Comparison of ENCODE assay signal across 15 mouse cellular contexts in genomic region chr2:27394158-27394832, GRCm38 (mm10). TPM values are rescaled to one million over a fixed set of nuclear protein-coding genes. Genes with fewer than 3 reads are reported as not detected.
DNase-seq lines count a peak whose midpoint lies in the region; ATAC-seq and TF ChIP-seq lines count a peak whose summit lies in the region.
"Had no signal": no experiment of that assay in that cellular context is flagged by ENCODE, and none has a peak within 500 bp of the region (broad histone marks: within the 10 kb centered on the region; RNA-seq: fewer than 3 reads in every experiment).

No protein-coding gene starts in this region.

- TF ChIP-seq EP300 in stomach, postnatal 0 days (optimal IDR thresholded peaks at IDR 0.05), result no peak

- no peak overlapping the region for H3K4me2 ChIP-seq in stomach, embryonic 14.5 days (replicated peaks; ENCODE audit: low read depth, low read length)
- no peak overlapping the region for H3K4me2 ChIP-seq in stomach, postnatal 0 days (replicated peaks; ENCODE audit: low read depth)
- H3K4me2 ChIP-seq in hindbrain, postnatal 0 days (ENCODE audit: low read depth, low read length), result no peak overlapping the region
- H3K4me2 ChIP-seq in heart, embryonic 12.5 days, result no peak overlapping the region
- H3K4me2 ChIP-seq: intestine, embryonic 15.5 days; liver, embryonic 13.5 days had no signal

- H3K27ac ChIP-seq in stomach, embryonic 14.5 days (ENCODE audit: low read length), result no peak overlapping the region
- no peak overlapping the region for H3K27ac ChIP-seq in stomach, postnatal 0 days (replicated peaks)
- 0 out of 2 replicates have a peak overlapping the region, but pooled peaks have one; percentile 15 for H3K27ac ChIP-seq in hindbrain, postnatal 0 days
- H3K27ac ChIP-seq in small intestine, adult 2 months (ENCODE audit: insufficient read depth, low read depth, low read length), result peak overlapping the region; percentile 68
- H3K27ac ChIP-seq in heart, embryonic 12.5 days (ENCODE audit: poor library complexity, severe bottlenecking), result no peak overlapping the region
- H3K27ac ChIP-seq: intestine, embryonic 15.5 days; left cerebral cortex, adult 2 months; liver, embryonic 13.5 days; macrophage had no signal

- TF ChIP-seq CTCF in stomach, postnatal 0 days (IDR thresholded peaks at IDR 0.05; ENCODE audit: low read depth), result no peak
- TF ChIP-seq CTCF in hindbrain, postnatal 0 days (IDR thresholded peaks at IDR 0.05; ENCODE audit: low read depth), result no peak
- TF ChIP-seq CTCF in small intestine, adult 2 months (IDR thresholded peaks at IDR 0.05; ENCODE audit: extremely low read depth, insufficient read length, insufficient replicate concordance, low read depth, low read length), result no peak

- H3K27me3 ChIP-seq in stomach, embryonic 14.5 days (ENCODE audit: control insufficient read depth, insufficient read depth, low read length), result no peaks in the 10 kb centered on the region
- no peaks in the 10 kb centered on the region for H3K27me3 ChIP-seq in stomach, postnatal 0 days (ENCODE audit: control insufficient read depth, insufficient read depth, low read length)
- H3K27me3 ChIP-seq in hindbrain, postnatal 0 days (ENCODE audit: insufficient read depth, low read length), result no peaks in the 10 kb centered on the region
- no peaks in the 10 kb centered on the region for H3K27me3 ChIP-seq in small intestine, adult 2 months (ENCODE audit: control insufficient read depth, insufficient read depth, low read length)
- H3K27me3 ChIP-seq in heart, embryonic 12.5 days (replicated peaks), result peaks cover 11% of the 10 kb centered on the region; the same call in 1 of the 2 replicates
- H3K27me3 ChIP-seq: intestine, embryonic 15.5 days; liver, embryonic 13.5 days had no signal

- 0 out of 2 replicates have a peak overlapping the region, but pooled peaks have one; percentile 6 for H3K9ac ChIP-seq in stomach, embryonic 14.5 days (replicated peaks; ENCODE audit: low read depth, low read length)
- H3K9ac ChIP-seq in stomach, postnatal 0 days (ENCODE audit: low read length), result no peak overlapping the region
- no peak overlapping the region for H3K9ac ChIP-seq in hindbrain, postnatal 0 days (replicated peaks; ENCODE audit: low read length)
- no peak overlapping the region for H3K9ac ChIP-seq in heart, embryonic 12.5 days
- H3K9ac ChIP-seq: intestine, embryonic 15.5 days; liver, embryonic 13.5 days had no signal

- TF ChIP-seq POLR2A in small intestine, adult 2 months (IDR thresholded peaks at IDR 0.05; ENCODE audit: low read depth, low read length), result no peak

- DNase-seq in kidney, adult 9 months, result peak; percentile 65
- DNase-seq in kidney, postnatal 10 days, result no peak
- DNase-seq in stomach, postnatal 0 days (ENCODE audit: low spot score), result no peak
- no peak for DNase-seq in hindbrain, postnatal 0 days (ENCODE audit: low spot score)
- no peak for DNase-seq in thymus, postnatal 4 days
- DNase-seq: cerebellum, postnatal 14 days; gastrocnemius, postnatal 25 days; liver, embryonic 13.5 days; thymus, adult 2 months had no signal

- H3K9me3 ChIP-seq in stomach, embryonic 14.5 days (ENCODE audit: control insufficient read depth, low read depth, low read length), result no peaks in the 10 kb centered on the region
- no peaks in the 10 kb centered on the region for H3K9me3 ChIP-seq in stomach, postnatal 0 days (ENCODE audit: control insufficient read depth, low read length)
- H3K9me3 ChIP-seq in hindbrain, postnatal 0 days (ENCODE audit: low read length), result no peaks in the 10 kb centered on the region
- no peaks in the 10 kb centered on the region; the same call in 1 of the 2 replicates for H3K9me3 ChIP-seq in heart, embryonic 12.5 days (replicated peaks)
- H3K9me3 ChIP-seq: intestine, embryonic 15.5 days had no signal

- peaks cover 36% of the 10 kb centered on the region for H3K4me1 ChIP-seq in stomach, embryonic 14.5 days (ENCODE audit: control insufficient read depth, insufficient read depth, low read length)
- peaks cover 9% of the 10 kb centered on the region for H3K4me1 ChIP-seq in stomach, postnatal 0 days (replicated peaks; ENCODE audit: control insufficient read depth, insufficient read depth)
- peaks cover 25% of the 10 kb centered on the region for H3K4me1 ChIP-seq in hindbrain, postnatal 0 days (ENCODE audit: insufficient read depth, low read length)
- peaks cover 47% of the 10 kb centered on the region for H3K4me1 ChIP-seq in small intestine, adult 2 months (ENCODE audit: control insufficient read depth, insufficient read depth, insufficient read length, low read length)
- peaks cover 62% of the 10 kb centered on the region for H3K4me1 ChIP-seq in heart, embryonic 12.5 days (replicated peaks)

- no peak overlapping the region for H3K4me3 ChIP-seq in stomach, embryonic 14.5 days (ENCODE audit: low read depth, low read length)
- no peak overlapping the region for H3K4me3 ChIP-seq in stomach, postnatal 0 days (ENCODE audit: low read depth, low read length)
- no peak overlapping the region for H3K4me3 ChIP-seq in hindbrain, postnatal 0 days (ENCODE audit: low read length)
- no peak overlapping the region for H3K4me3 ChIP-seq in small intestine, adult 2 months (ENCODE audit: low read depth, low read length)
- no peak overlapping the region for H3K4me3 ChIP-seq in heart, embryonic 12.5 days
- H3K4me3 ChIP-seq: intestine, embryonic 15.5 days; left cerebral cortex, adult 2 months; liver, embryonic 13.5 days had no signal

- WGBS in stomach, embryonic 14.5 days, result 65% methylated on average over 10 of the region's 10 CpGs
- 63% methylated on average over 10 of the region's 10 CpGs for WGBS in stomach, postnatal 0 days
- 50% methylated on average over 10 of the region's 10 CpGs for WGBS in hindbrain, postnatal 0 days
- WGBS in small intestine, adult 2 months, result 42% methylated on average over 10 of the region's 10 CpGs
- 61% methylated on average over 10 of the region's 10 CpGs for WGBS in heart, embryonic 12.5 days

- ATAC-seq in stomach, embryonic 14.5 days (ENCODE audit: insufficient number of reproducible peaks, insufficient read depth, low FRiP score, low read depth), result no peak
- ATAC-seq in stomach, postnatal 0 days (ENCODE audit: low FRiP score, low TSS enrichment), result no peak
- ATAC-seq in hindbrain, postnatal 0 days, result no peak
- ATAC-seq in heart, embryonic 12.5 days (ENCODE audit: insufficient number of reproducible peaks, low FRiP score), result no peak
- ATAC-seq: intestine, embryonic 15.5 days had no signal

- H3K36me3 ChIP-seq in stomach, embryonic 14.5 days (ENCODE audit: control insufficient read depth, insufficient read depth, low read length), result no peaks in the 10 kb centered on the region
- no peaks in the 10 kb centered on the region for H3K36me3 ChIP-seq in stomach, postnatal 0 days (ENCODE audit: control insufficient read depth, insufficient read depth, low read length)
- no peaks in the 10 kb centered on the region for H3K36me3 ChIP-seq in hindbrain, postnatal 0 days (ENCODE audit: insufficient read depth, low read length)
- no peaks in the 10 kb centered on the region for H3K36me3 ChIP-seq in small intestine, adult 2 months (ENCODE audit: control insufficient read depth, insufficient read depth, low read length)
- H3K36me3 ChIP-seq in heart, embryonic 12.5 days, result no peaks in the 10 kb centered on the region
- H3K36me3 ChIP-seq: intestine, embryonic 15.5 days had no signal

RNA-seq across cellular contexts. Expression of gene Vav2, which starts 32.5 kb away (rescaled TPM):
- 7.6 and 8.0 TPM in 2 replicates for polyA plus RNA-seq in stomach, embryonic 14.5 days (2014; fragmentation: Nextera tagmentation; extraction: Ambion mirVana)
- polyA plus RNA-seq in stomach, postnatal 0 days (2015; fragmentation: Nextera tagmentation; extraction: Ambion mirVana), result 2.7 and 2.9 TPM in 2 replicates
- 38.4 and 44.9 TPM in 2 replicates for total RNA-seq in hindbrain, postnatal 0 days (2014; rRNA removed)
- polyA plus RNA-seq in hindbrain, postnatal 0 days (2015; fragmentation: Nextera tagmentation; extraction: Ambion mirVana), result 8.2 TPM in 2 replicates
- polyA plus RNA-seq in small intestine, adult 2 months (2012; rRNA removed), result 21.8 and 59.5 TPM in 2 replicates
- 4.5 and 5.4 TPM in 2 replicates for polyA plus RNA-seq in heart, embryonic 12.5 days (2016; fragmentation: Nextera tagmentation; extraction: Ambion mirVana)

RNA-seq across cellular contexts. Expression of gene Brd3os, which starts 47.8 kb away (rescaled TPM):
- 11.0 and 11.5 TPM in 2 replicates for polyA plus RNA-seq in stomach, embryonic 14.5 days (2014; fragmentation: Nextera tagmentation; extraction: Ambion mirVana)
- polyA plus RNA-seq in stomach, postnatal 0 days (2015; fragmentation: Nextera tagmentation; extraction: Ambion mirVana), result 2.8 and 3.4 TPM in 2 replicates
- total RNA-seq in hindbrain, postnatal 0 days (2014; rRNA removed), result 29.9 and 30.9 TPM in 2 replicates
- 34.1 and 39.7 TPM in 2 replicates for polyA plus RNA-seq in hindbrain, postnatal 0 days (2015; fragmentation: Nextera tagmentation; extraction: Ambion mirVana)
- 0.81 and 1.4 TPM in 2 replicates for polyA plus RNA-seq in small intestine, adult 2 months (2012; rRNA removed)
- polyA plus RNA-seq in heart, embryonic 12.5 days (2016; fragmentation: Nextera tagmentation; extraction: Ambion mirVana), result 2.9 and 3.2 TPM in 2 replicates

Comparison
In these comparisons a context has a peak if more than half of its experiments do, and no peak if none do; other contexts are left out.
1. H3K27ac ChIP-seq: peak in hindbrain, postnatal 0 days (single experiment) and small intestine, adult 2 months (single experiment); none in stomach, embryonic 14.5 days (single experiment), stomach, postnatal 0 days (single experiment) and heart, embryonic 12.5 days (single experiment).